Mouse (Mus musculus) gastrocnemius, adult 2 months (tissue): ENCODE measurements around the gene Rarb. TPM values are rescaled to one million over a fixed set of nuclear protein-coding genes. Genes with fewer than 3 reads are reported as not detected.
A peak's percentile ranks its signal among the peaks of the same experiment; 100 is the strongest.

Experiments
- DNase-seq: peaks from one replicate; pipeline ENCODE4 v3.0.0; 2022
- H3K27ac ChIP-seq: fragments of 200-600 bp; 2 replicates; pipeline ENCODE4 v1.8.1; 2022; ENCODE audit warnings: mild to moderate bottlenecking
- H3K4me3 ChIP-seq: fragments of 200-600 bp; 2 replicates; pipeline ENCODE4 v1.8.1; 2022; ENCODE audit warnings: mild to moderate bottlenecking, moderate library complexity
- CTCF ChIP-seq: fragments of 200-600 bp; IDR thresholded peaks from 2 replicates; pipeline ENCODE4 v1.8.1; 2022; ENCODE audit warnings: antibody characterized with exemption, mild to moderate bottlenecking, moderate library complexity
- intact Hi-C: fragments of 180-260 bp; cut with DNase I; formaldehyde crosslinking; loops from one replicate; pipeline ENCODE4 v1.15.1; 2025
- total RNA-seq, 2 experiments: library from RNA; stranded (reverse); gene quantifications; 2 replicates each; pipeline ENCODE4 v1.2.3; 2021

The Rarb gene
- total RNA-seq, 2 experiments from 2014 or later = 12.9 to 13.1 TPM

DNA sequence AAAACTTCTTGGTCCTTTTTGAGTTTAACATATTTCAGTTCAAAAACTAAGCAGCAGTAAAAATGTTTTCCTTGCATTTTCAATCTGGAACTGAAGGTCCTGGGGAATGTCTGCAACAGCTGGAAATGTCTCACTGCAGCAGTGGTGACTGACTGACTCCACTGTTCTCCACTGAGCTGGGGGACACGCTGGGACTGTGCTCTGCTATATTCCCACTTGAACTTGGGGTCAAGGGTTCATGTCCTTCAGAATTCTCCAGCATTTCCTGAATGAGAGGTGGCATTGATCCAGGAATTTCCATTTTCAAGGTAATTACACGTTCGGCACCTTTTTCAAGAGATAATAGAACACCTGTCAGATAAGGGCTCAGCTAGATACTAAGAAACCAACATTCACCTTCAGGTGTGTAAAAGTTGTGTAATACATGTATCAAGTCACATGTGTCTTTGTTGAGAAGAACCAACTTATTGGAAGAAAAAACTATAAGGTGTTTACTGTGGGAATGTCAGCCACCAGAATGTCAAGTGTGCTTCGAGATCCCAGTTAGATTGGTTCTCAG is 386.9 kb downstream of the Rarb start:
- TF ChIP-seq CTCF = no peak
- no peak overlapping the region for H3K4me3 ChIP-seq
- intact Hi-C loops = loop anchor here (5.0 to 10.0 kb wide), 2 partner anchors 145 to 973 kb away; no protein-coding TSS in a partner anchor
- peak overlapping the region; percentile 85; the same call in 1 of the 2 replicates for H3K27ac ChIP-seq
- DNase-seq = no peak

GRCm38 (mm10) chr14:16427569-16427968 is 391.4 kb downstream of the Rarb start:
- intact Hi-C loops = no loop called here
- no peak for TF ChIP-seq CTCF
- H3K27ac ChIP-seq = no peak overlapping the region
- H3K4me3 ChIP-seq = no peak overlapping the region
- no peak for DNase-seq

- DNase-seq = no peak
- H3K27ac ChIP-seq = no peak overlapping the region
- intact Hi-C loops = no loop called here
- no peak overlapping the region for H3K4me3 ChIP-seq
- TF ChIP-seq CTCF = no peak
Observed at GRCm38 (mm10) chr14:16414163-16414562, 404.8 kb downstream of the Rarb start.

GRCm38 (mm10) chr14:16405187-16405586 is 413.8 kb downstream of the Rarb start:
- no peak for TF ChIP-seq CTCF
- no peak for DNase-seq
- intact Hi-C loops = no loop called here
- no peak overlapping the region for H3K27ac ChIP-seq
- H3K4me3 ChIP-seq = no peak overlapping the region

- TF ChIP-seq CTCF = no peak
- Histone ChIP-seq H3K4me3 (no peak overlapping the region), H3K27ac (no peak overlapping the region)
- intact Hi-C loops = no loop called here
- no peak for DNase-seq
Observed at GRCm38 (mm10) chr14:16384783-16385182, 434.2 kb downstream of the Rarb start.
